Mouse (Mus musculus): ENCODE measurements around the gene Gys2. TPM values are rescaled to one million over a fixed set of nuclear protein-coding genes. Genes with fewer than 3 reads are reported as not detected.
A peak's percentile ranks its signal among the peaks of the same experiment; 100 is the strongest.
"Not testable (repeated sequence)": the region's sequence is repeated elsewhere in the genome, so short reads cannot be mapped to it uniquely, and the experiment has no call there.

Gys2 gene
- 81.0 and 83.9 TPM in 2 replicates for polyA plus RNA-seq (2015; fragmentation: Nextera tagmentation; extraction: Ambion mirVana)

DNA sequence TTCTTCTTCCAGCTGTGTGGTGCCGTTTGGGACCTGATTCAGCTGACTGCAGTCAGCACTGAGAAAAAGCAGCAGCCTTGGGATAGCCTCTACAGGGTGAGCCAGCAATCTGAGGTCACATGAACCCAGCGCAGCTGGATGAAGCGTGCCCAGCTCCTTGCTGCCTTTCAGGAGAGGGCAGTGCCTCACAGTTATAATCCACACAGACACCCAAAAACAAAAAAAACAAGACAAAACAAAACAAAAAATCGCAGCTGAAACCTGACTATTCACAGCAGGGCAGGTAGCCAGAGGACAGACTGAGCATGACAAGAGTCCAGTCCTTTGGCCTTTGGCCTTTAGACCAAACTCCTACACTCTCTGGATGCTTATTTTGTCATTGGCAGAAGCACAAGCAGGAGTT, at the start of gene Gys2:
Gys2 (minus strand) TSS at position 309 of the 403 bp plus-strand sequence.
- Histone ChIP-seq H3K4me3 (ENCODE audit: low read depth, low read length) (peak within 1 kb of the TSS; percentile 54), H3K27ac (ENCODE audit: low read length) (peak within 1 kb of the TSS; percentile 70), H3K4me2 (ENCODE audit: low read depth, low read length) (no peak within 1 kb of the TSS), H3K27me3 (ENCODE audit: control insufficient read depth, insufficient read depth, low read depth, low read length) (no peaks in the 10 kb centered on the region), H3K4me1 (ENCODE audit: control insufficient read depth, low read depth, low read length) (peaks cover 4% of the 10 kb centered on the region), H3K9ac (ENCODE audit: low read depth, low read length) (peak within 1 kb of the TSS; percentile 41; the same call in 1 of the 2 replicates), H3K9me3 (replicated peaks; ENCODE audit: control insufficient read depth, low read length) (no peaks in the 10 kb centered on the region), H3K36me3 (ENCODE audit: control insufficient read depth, insufficient read depth) (no peaks in the 10 kb centered on the region)
- 51% methylated on average over 4 of the region's 4 CpGs for whole genome bisulfite sequencing (ENCODE audit: insufficient replicate concordance)
- peak; percentile 61 for ATAC-seq (ENCODE audit: low read depth)

- no peak overlapping the region for H3K4me3 ChIP-seq (ENCODE audit: low read depth, low read length)
- no peak overlapping the region for H3K27ac ChIP-seq (ENCODE audit: low read length)
- H3K9ac ChIP-seq (ENCODE audit: low read depth, low read length), result no peak overlapping the region
- H3K9me3 ChIP-seq (replicated peaks; ENCODE audit: control insufficient read depth, low read length), result no peaks in the 10 kb centered on the region
- ATAC-seq (ENCODE audit: low read depth), result no peak
- no peak overlapping the region for H3K4me2 ChIP-seq (ENCODE audit: low read depth, low read length)
- no peaks in the 10 kb centered on the region for H3K27me3 ChIP-seq (ENCODE audit: control insufficient read depth, insufficient read depth, low read depth, low read length)
- 67% methylated on average over 12 of the region's 12 CpGs for WGBS (ENCODE audit: insufficient replicate concordance)
- no peaks in the 10 kb centered on the region for H3K36me3 ChIP-seq (ENCODE audit: control insufficient read depth, insufficient read depth)
- no peaks in the 10 kb centered on the region for H3K4me1 ChIP-seq (ENCODE audit: control insufficient read depth, low read depth, low read length)
These were observed 48.7 kb upstream of the Gys2 start for GRCm38 (mm10) chr6:142521591-142522110.

DNA sequence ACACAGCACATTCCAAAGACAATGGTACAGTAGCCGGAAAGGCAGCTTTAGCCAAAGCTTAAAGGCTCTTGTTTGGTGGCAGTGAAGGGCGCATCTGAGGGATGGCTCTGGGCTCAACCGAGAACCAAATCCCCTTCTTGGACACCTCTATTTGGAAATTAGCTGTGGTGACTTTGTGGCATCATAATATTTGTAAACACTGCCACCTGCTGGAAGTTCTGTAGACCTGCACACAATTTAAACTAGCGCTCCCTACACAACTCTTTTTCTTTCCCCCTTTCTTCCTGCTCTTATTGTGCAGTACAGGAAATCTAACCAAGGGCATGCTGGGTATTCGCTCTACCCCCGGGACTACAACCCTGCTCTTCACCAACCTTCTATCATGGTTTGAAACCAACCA, 46.2 kb upstream of the Gys2 start:
- no peak overlapping the region for H3K9ac ChIP-seq (ENCODE audit: low read depth, low read length)
- no peak overlapping the region for H3K27ac ChIP-seq (ENCODE audit: low read length)
- WGBS (ENCODE audit: insufficient replicate concordance), result 5% methylated on average over 6 of the region's 6 CpGs
- no peak overlapping the region for H3K4me3 ChIP-seq (ENCODE audit: low read depth, low read length)
- no peaks in the 10 kb centered on the region for H3K4me1 ChIP-seq (ENCODE audit: control insufficient read depth, low read depth, low read length)
- H3K9me3 ChIP-seq (replicated peaks; ENCODE audit: control insufficient read depth, low read length), result no peaks in the 10 kb centered on the region
- H3K27me3 ChIP-seq (ENCODE audit: control insufficient read depth, insufficient read depth, low read depth, low read length), result no peaks in the 10 kb centered on the region
- no peaks in the 10 kb centered on the region for H3K36me3 ChIP-seq (ENCODE audit: control insufficient read depth, insufficient read depth)
- ATAC-seq (ENCODE audit: low read depth), result no peak
- no peak overlapping the region for H3K4me2 ChIP-seq (ENCODE audit: low read depth, low read length)

GRCm38 (mm10) chr6:142515379-142515778, 42.5 kb upstream of the Gys2 start:
- H3K36me3 ChIP-seq (ENCODE audit: control insufficient read depth, insufficient read depth); H3K27ac ChIP-seq (ENCODE audit: low read length); H3K9me3 ChIP-seq (replicated peaks; ENCODE audit: control insufficient read depth, low read length); H3K4me2 ChIP-seq (ENCODE audit: low read depth, low read length); H3K27me3 ChIP-seq (ENCODE audit: control insufficient read depth, insufficient read depth, low read depth, low read length); H3K4me3 ChIP-seq (ENCODE audit: low read depth, low read length); H3K4me1 ChIP-seq (ENCODE audit: control insufficient read depth, low read depth, low read length); H3K9ac ChIP-seq (ENCODE audit: low read depth, low read length); ATAC-seq (ENCODE audit: low read depth): not testable (repeated sequence)
- WGBS (ENCODE audit: insufficient replicate concordance), result 47% methylated on average over 8 of the region's 9 CpGs

GRCm38 (mm10) chr6:142514912-142515311, 42.0 kb upstream of the Gys2 start:
- Histone ChIP-seq H3K36me3 (ENCODE audit: control insufficient read depth, insufficient read depth) (no peaks in the 10 kb centered on the region), H3K4me3 (ENCODE audit: low read depth, low read length) (no peak overlapping the region), H3K9ac (ENCODE audit: low read depth, low read length) (no peak overlapping the region), H3K27ac (ENCODE audit: low read length) (no peak overlapping the region), H3K4me2 (ENCODE audit: low read depth, low read length) (no peak overlapping the region), H3K27me3 (ENCODE audit: control insufficient read depth, insufficient read depth, low read depth, low read length) (no peaks in the 10 kb centered on the region), H3K9me3 (replicated peaks; ENCODE audit: control insufficient read depth, low read length) (no peaks in the 10 kb centered on the region), H3K4me1 (ENCODE audit: control insufficient read depth, low read depth, low read length) (no peaks in the 10 kb centered on the region)
- 2% methylated on average over 10 of the region's 10 CpGs for WGBS (ENCODE audit: insufficient replicate concordance)
- no peak for ATAC-seq (ENCODE audit: low read depth)

- Histone ChIP-seq H3K4me1 (ENCODE audit: control insufficient read depth, low read depth, low read length) (no peaks in the 10 kb centered on the region), H3K27ac (ENCODE audit: low read length) (no peak overlapping the region), H3K9me3 (replicated peaks; ENCODE audit: control insufficient read depth, low read length) (no peaks in the 10 kb centered on the region), H3K4me2 (ENCODE audit: low read depth, low read length) (no peak overlapping the region), H3K36me3 (ENCODE audit: control insufficient read depth, insufficient read depth) (no peaks in the 10 kb centered on the region), H3K9ac (ENCODE audit: low read depth, low read length) (no peak overlapping the region), H3K4me3 (ENCODE audit: low read depth, low read length) (no peak overlapping the region), H3K27me3 (ENCODE audit: control insufficient read depth, insufficient read depth, low read depth, low read length) (no peaks in the 10 kb centered on the region)
- 44% methylated on average over 3 of the region's 3 CpGs for WGBS (ENCODE audit: insufficient replicate concordance)
- ATAC-seq (ENCODE audit: low read depth), result no peak
These were observed 40.0 kb upstream of the Gys2 start for GRCm38 (mm10) chr6:142512902-142513301.

DNA sequence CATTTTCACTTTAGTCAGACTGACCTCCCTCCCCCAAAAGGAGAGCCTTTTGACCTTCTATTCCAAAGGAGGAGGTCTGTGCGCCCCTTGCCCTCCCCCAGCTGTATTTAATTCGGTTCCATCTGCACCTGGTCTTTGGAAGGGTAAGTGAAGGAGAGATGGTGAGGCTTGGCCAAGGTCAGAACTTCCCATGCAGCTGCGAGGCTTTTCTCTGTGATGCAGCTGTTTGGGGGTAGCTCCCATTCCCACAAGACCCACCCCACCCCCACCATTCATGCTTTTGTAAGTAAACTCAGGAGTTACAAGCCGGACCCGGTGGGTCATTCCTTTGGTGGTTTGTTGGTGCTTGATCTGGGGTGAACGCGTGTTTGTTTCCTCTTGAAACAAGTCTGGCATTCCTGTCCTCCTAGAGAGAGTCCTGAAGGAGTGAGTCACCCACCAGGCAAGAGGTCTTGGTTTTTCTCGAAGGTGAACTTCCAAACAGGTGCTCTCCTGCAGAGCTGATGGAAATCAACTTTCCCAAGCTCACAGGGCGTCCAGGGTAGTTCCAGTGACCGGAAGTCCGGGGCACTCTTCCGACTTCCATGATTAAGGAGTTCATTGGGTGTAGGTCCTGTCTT, 38.7 kb upstream of the Gys2 start:
- Histone ChIP-seq H3K4me1 (ENCODE audit: control insufficient read depth, low read depth, low read length) (peaks cover 2% of the 10 kb centered on the region; the same call in 1 of the 2 replicates), H3K27me3 (ENCODE audit: control insufficient read depth, insufficient read depth, low read depth, low read length) (peaks cover 7% of the 10 kb centered on the region; the same call in 1 of the 2 replicates), H3K27ac (ENCODE audit: low read length) (no peak overlapping the region), H3K4me2 (ENCODE audit: low read depth, low read length) (no peak overlapping the region), H3K9ac (ENCODE audit: low read depth, low read length) (no peak overlapping the region), H3K4me3 (ENCODE audit: low read depth, low read length) (no peak overlapping the region), H3K36me3 (ENCODE audit: control insufficient read depth, insufficient read depth) (no peaks in the 10 kb centered on the region), H3K9me3 (replicated peaks; ENCODE audit: control insufficient read depth, low read length) (no peaks in the 10 kb centered on the region)
- WGBS (ENCODE audit: insufficient replicate concordance), result 21% methylated on average over 12 of the region's 12 CpGs
- ATAC-seq (ENCODE audit: low read depth), result no peak

- 47% methylated on average over 4 of the region's 4 CpGs for WGBS (ENCODE audit: insufficient replicate concordance)
- Histone ChIP-seq H3K9ac (ENCODE audit: low read depth, low read length) (no peak overlapping the region), H3K4me2 (ENCODE audit: low read depth, low read length) (no peak overlapping the region), H3K9me3 (replicated peaks; ENCODE audit: control insufficient read depth, low read length) (no peaks in the 10 kb centered on the region), H3K27me3 (ENCODE audit: control insufficient read depth, insufficient read depth, low read depth, low read length) (peaks cover 7% of the 10 kb centered on the region; the same call in 1 of the 2 replicates), H3K27ac (ENCODE audit: low read length) (no peak overlapping the region), H3K4me3 (ENCODE audit: low read depth, low read length) (no peak overlapping the region), H3K36me3 (ENCODE audit: control insufficient read depth, insufficient read depth) (no peaks in the 10 kb centered on the region), H3K4me1 (ENCODE audit: control insufficient read depth, low read depth, low read length) (peaks cover 2% of the 10 kb centered on the region; the same call in 1 of the 2 replicates)
- no peak for ATAC-seq (ENCODE audit: low read depth)
These were observed 35.8 kb upstream of the Gys2 start for GRCm38 (mm10) chr6:142508663-142509062.

DNA sequence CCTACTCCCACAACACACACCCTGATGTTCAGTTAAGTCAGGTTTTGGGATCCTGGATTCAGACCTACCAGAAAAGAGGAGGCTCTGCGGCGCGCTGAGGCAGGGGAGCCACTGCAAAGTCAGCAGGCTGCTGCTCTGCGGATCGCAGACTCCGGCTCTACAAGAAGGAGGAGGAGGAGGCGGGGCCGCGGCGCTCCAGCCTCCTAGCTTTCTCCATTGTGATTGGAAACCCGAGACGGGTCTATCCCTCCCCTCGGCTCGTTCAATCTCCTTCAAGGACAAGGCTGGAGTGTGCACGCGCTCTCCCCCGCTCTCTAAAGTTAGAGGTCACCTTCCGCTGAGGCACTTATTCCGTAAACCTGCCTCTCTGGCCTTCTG, 34.9 kb upstream of the Gys2 start, which contains the start of gene Ldhb:
Ldhb (minus strand) TSS at position 173 of the 378 bp plus-strand sequence.
- peak within 1 kb of the TSS; percentile 61 for H3K4me2 ChIP-seq (ENCODE audit: low read depth, low read length)
- H3K36me3 ChIP-seq (ENCODE audit: control insufficient read depth, insufficient read depth), result no peaks in the 10 kb centered on the region
- H3K27ac ChIP-seq (ENCODE audit: low read length), result no peak within 1 kb of the TSS
- no peaks in the 10 kb centered on the region for H3K9me3 ChIP-seq (replicated peaks; ENCODE audit: control insufficient read depth, low read length)
- peaks cover 7% of the 10 kb centered on the region; the same call in 1 of the 2 replicates for H3K27me3 ChIP-seq (ENCODE audit: control insufficient read depth, insufficient read depth, low read depth, low read length)
- WGBS (ENCODE audit: insufficient replicate concordance), result 2% methylated on average over 17 of the region's 19 CpGs
- H3K4me3 ChIP-seq (ENCODE audit: low read depth, low read length), result peak within 1 kb of the TSS; percentile 47
- peak; percentile 71 for ATAC-seq (ENCODE audit: low read depth)
- H3K4me1 ChIP-seq (ENCODE audit: control insufficient read depth, low read depth, low read length), result peaks cover 2% of the 10 kb centered on the region; the same call in 1 of the 2 replicates
- H3K9ac ChIP-seq (ENCODE audit: low read depth, low read length), result 0 out of 2 replicates have a peak within 1 kb of the TSS, but pooled peaks have one; percentile 29
